Mouse (Mus musculus) T-helper 1 cell (primary cell): ENCODE measurements around the gene Rtn4rl1.

Experiments used
- in situ Hi-C: fragments of 300-600 bp; cut with MboI, MseI; formaldehyde crosslinking; loops from one replicate; pipeline ENCODE4 v1.15.1; 2025; ENCODE audit warnings: high pct_unique_total_duplicates

Gene Rtn4rl1

GRCm38 (mm10) chr11:75270276-75270984, 76.8 kb downstream of the Rtn4rl1 start:
- in situ Hi-C loops = no loop called here

GRCm38 (mm10) chr11:75270985-75271434, 77.4 kb downstream of the Rtn4rl1 start:
- in situ Hi-C loops = no loop called here

- in situ Hi-C loops = no loop called here
These were observed 79.9 kb downstream of the Rtn4rl1 start for GRCm38 (mm10) chr11:75273466-75273865.

- in situ Hi-C loops = no loop called here
These were observed 81.5 kb downstream of the Rtn4rl1 start for GRCm38 (mm10) chr11:75275035-75275434.

GRCm38 (mm10) chr11:75278115-75278514, 84.5 kb downstream of the Rtn4rl1 start:
- in situ Hi-C loops = no loop called here

- in situ Hi-C loops = no loop called here
These were observed 85.4 kb downstream of the Rtn4rl1 start for GRCm38 (mm10) chr11:75279013-75279341.

GRCm38 (mm10) chr11:75279342-75280065, 85.9 kb downstream of the Rtn4rl1 start:
- in situ Hi-C loops = loop anchor here (5.0 to 10.0 kb wide), 2 partner anchors 87 to 305 kb away; partner anchors contain the start of genes Dph1 and Rtn4rl1

- in situ Hi-C loops = loop anchor here (5.0 to 10.0 kb wide), 2 partner anchors 88 to 305 kb away; partner anchors contain the start of genes Dph1 and Rtn4rl1
These were observed 86.5 kb downstream of the Rtn4rl1 start for GRCm38 (mm10) chr11:75280066-75280410.

- in situ Hi-C loops = loop anchor here (5.0 to 10.0 kb wide), 2 partner anchors 88 to 306 kb away; partner anchors contain the start of genes Dph1 and Rtn4rl1
These were observed 86.9 kb downstream of the Rtn4rl1 start for GRCm38 (mm10) chr11:75280435-75281001.

- in situ Hi-C loops = loop anchor here (5.0 to 10.0 kb wide), 2 partner anchors 89 to 307 kb away; partner anchors contain the start of genes Dph1 and Rtn4rl1
These were observed 88.0 kb downstream of the Rtn4rl1 start for GRCm38 (mm10) chr11:75281380-75282256.

- in situ Hi-C loops = loop anchor here (5.0 to 10.0 kb wide), 2 partner anchors 90 to 308 kb away; partner anchors contain the start of genes Dph1 and Rtn4rl1
These were observed 89.0 kb downstream of the Rtn4rl1 start for GRCm38 (mm10) chr11:75282496-75283120.

- in situ Hi-C loops = loop anchor here (5.0 to 10.0 kb wide), 2 partner anchors 91 to 309 kb away; partner anchors contain the start of genes Dph1 and Rtn4rl1
These were observed 90.2 kb downstream of the Rtn4rl1 start for GRCm38 (mm10) chr11:75283784-75284183.

- in situ Hi-C loops = loop anchor here (10.0 kb wide), 1 partner anchor 311 kb away; no protein-coding TSS in a partner anchor
These were observed 92.4 kb downstream of the Rtn4rl1 start for GRCm38 (mm10) chr11:75285893-75286467.

GRCm38 (mm10) chr11:75286868-75287267, 93.3 kb downstream of the Rtn4rl1 start:
- in situ Hi-C loops = loop anchor here (10.0 kb wide), 1 partner anchor 312 kb away; no protein-coding TSS in a partner anchor

GRCm38 (mm10) chr11:75287940-75288339, 94.4 kb downstream of the Rtn4rl1 start:
- in situ Hi-C loops = loop anchor here (10.0 kb wide), 1 partner anchor 313 kb away; no protein-coding TSS in a partner anchor

GRCm38 (mm10) chr11:75288517-75288916, 94.9 kb downstream of the Rtn4rl1 start:
- in situ Hi-C loops = loop anchor here (10.0 kb wide), 1 partner anchor 314 kb away; no protein-coding TSS in a partner anchor

- in situ Hi-C loops = loop anchor here (10.0 kb wide), 1 partner anchor 314 kb away; no protein-coding TSS in a partner anchor
These were observed 95.5 kb downstream of the Rtn4rl1 start for GRCm38 (mm10) chr11:75289120-75289519.

- in situ Hi-C loops = no loop called here
These were observed 97.1 kb downstream of the Rtn4rl1 start for GRCm38 (mm10) chr11:75290566-75291271.
